Mouse (Mus musculus): Measurements from ENCODE around the gene Tnni1.

GRCm38 (mm10) chr1:135818481-135819086 is 39.4 kb downstream of the Tnni1 start, which contains the start of gene Lad1:
- TF ChIP-seq POLR2A (IDR thresholded peaks at IDR 0.05; ENCODE audit: extremely low read depth, insufficient read depth, low read length) (no peak), CTCF (IDR thresholded peaks at IDR 0.05; ENCODE audit: low read depth, low read length) (no peak)
